Mouse (Mus musculus) heart, adult 2 months (tissue): ENCODE measurements at regions not wholly inside any gene's neighbourhood (a gene's known extent, or its start where the extent isn't known, plus 50 kb on each side); places are given as distances from the start of the nearest gene placed in this dataset.

Source experiments
- CTCF ChIP-seq: fragments of 200-600 bp; IDR thresholded peaks from 2 replicates; pipeline ENCODE4 v1.8.1; 2022; ENCODE audit warnings: antibody characterized with exemption, mild to moderate bottlenecking, moderate library complexity
- POLR2A ChIP-seq: fragments of 200-500 bp; IDR thresholded peaks from 2 replicates; pipeline ENCODE4 v1.6.1; 2011; ENCODE audit warnings: mild to moderate bottlenecking, low read depth, low read length, control low read depth; ENCODE audit not compliant: insufficient read depth

DNA sequence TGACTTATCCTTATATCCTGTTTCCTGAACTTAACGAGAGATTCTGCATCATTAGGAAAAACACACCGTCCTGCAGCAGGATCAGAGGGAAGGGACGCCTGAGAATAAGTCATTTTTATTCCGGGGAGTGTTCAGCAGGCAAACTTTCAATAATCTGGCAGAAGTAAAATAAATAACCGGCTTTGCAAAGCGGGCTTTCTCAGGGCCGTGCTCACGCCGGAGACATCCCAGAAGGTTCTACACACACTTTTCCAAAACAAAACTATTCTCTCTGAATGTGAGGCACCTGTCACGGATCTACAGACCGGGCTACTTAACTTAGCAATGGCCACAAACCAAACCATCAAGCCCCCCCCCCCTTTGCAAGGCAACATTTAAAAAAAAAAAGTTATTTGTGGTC, 142.8 kb upstream of the Hnrnpa3 start:
- TF ChIP-seq POLR2A (no peak), CTCF (no peak)
